Mouse (Mus musculus): ENCODE results near the gene Cebpe.

Gene Cebpe

GRCm38 (mm10) chr14:54712074-54712473, at the start of gene Cebpe:
Gene Cebpe, minus strand, starts transcription at chr14:54712174.
- DNase-seq: no peak

GRCm38 (mm10) chr14:54756382-54756781, 44.4 kb upstream of the Cebpe start:
- no peak for DNase-seq

GRCm38 (mm10) chr14:54754602-54755018, 42.6 kb upstream of the Cebpe start:
- peak in 1 of 2 experiments; percentile 7 for DNase-seq

- DNase-seq: no peak
Measured at GRCm38 (mm10) chr14:54753986-54754601, 42.1 kb upstream of the Cebpe start.

- no peak for DNase-seq
Measured at GRCm38 (mm10) chr14:54752938-54753337, 41.0 kb upstream of the Cebpe start.

- DNase-seq: no peak
Measured at GRCm38 (mm10) chr14:54751768-54752167, 39.8 kb upstream of the Cebpe start.

- no peak for DNase-seq
Measured at GRCm38 (mm10) chr14:54749238-54749637, 37.3 kb upstream of the Cebpe start.

GRCm38 (mm10) chr14:54747942-54748917, 36.3 kb upstream of the Cebpe start:
- DNase-seq: no peak

- DNase-seq: no peak
Measured at GRCm38 (mm10) chr14:54746038-54746437, 34.1 kb upstream of the Cebpe start.

- no peak for DNase-seq
Measured at GRCm38 (mm10) chr14:54744473-54744872, 32.5 kb upstream of the Cebpe start.

- DNase-seq: no peak
Measured at GRCm38 (mm10) chr14:54742375-54742774, 30.4 kb upstream of the Cebpe start.

- no peak for DNase-seq
Measured at GRCm38 (mm10) chr14:54741721-54742120, 29.7 kb upstream of the Cebpe start.

GRCm38 (mm10) chr14:54737634-54738033, 25.7 kb upstream of the Cebpe start:
- no peak for DNase-seq

GRCm38 (mm10) chr14:54736555-54737552, 24.9 kb upstream of the Cebpe start:
- DNase-seq: no peak

- no peak for DNase-seq
Measured at GRCm38 (mm10) chr14:54735221-54735620, 23.2 kb upstream of the Cebpe start.

- DNase-seq: no peak
Measured at GRCm38 (mm10) chr14:54734004-54734403, 22.0 kb upstream of the Cebpe start.

- DNase-seq: no peak
Measured at GRCm38 (mm10) chr14:54732206-54732605, 20.2 kb upstream of the Cebpe start.

- DNase-seq: no peak
Measured at GRCm38 (mm10) chr14:54730305-54730704, 18.3 kb upstream of the Cebpe start.

- no peak for DNase-seq
Measured at GRCm38 (mm10) chr14:54728823-54729653, 17.1 kb upstream of the Cebpe start.

GRCm38 (mm10) chr14:54727565-54727964, 15.6 kb upstream of the Cebpe start:
- no peak for DNase-seq

GRCm38 (mm10) chr14:54724049-54724448, 12.1 kb upstream of the Cebpe start:
- no peak for DNase-seq

- DNase-seq: no peak
Measured at GRCm38 (mm10) chr14:54721711-54722110, 9.7 kb upstream of the Cebpe start.

Measured in thymus, adult 18-20 months (tissue).